Mouse (Mus musculus) lung, postnatal 14 days (tissue): Measurements from ENCODE around the gene Olfr1250.
"Not testable (repeated sequence)": the region's sequence is repeated elsewhere in the genome, so short reads cannot be mapped to it uniquely, and the experiment has no call there.

Experiments used
- DNase-seq: peaks from one replicate; pipeline ENCODE4 v3.0.0; 2021

The Olfr1250 gene

DNA sequence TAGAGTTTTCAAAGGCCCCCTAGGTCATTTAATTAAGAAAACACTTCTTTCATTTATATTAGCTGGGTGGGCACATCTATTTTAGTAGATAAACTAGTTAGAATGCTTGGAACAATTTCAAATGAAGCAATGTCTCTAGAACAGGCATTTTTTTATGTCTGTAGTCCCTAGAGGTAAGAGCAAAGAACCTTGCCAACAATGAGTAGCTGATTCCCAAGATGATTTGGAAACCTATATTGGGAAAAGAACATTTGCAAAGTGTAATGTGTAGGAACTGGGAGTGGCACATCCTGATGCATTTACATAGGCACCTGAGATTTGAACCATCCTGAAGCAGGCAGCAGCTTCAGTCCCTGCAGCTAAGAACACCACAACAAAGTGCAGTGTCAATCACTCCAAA is at the start of gene Olfr1250:
Olfr1250 (minus strand) TSS at position 101 of the 400 bp plus-strand sequence.
- no peak for DNase-seq

DNA sequence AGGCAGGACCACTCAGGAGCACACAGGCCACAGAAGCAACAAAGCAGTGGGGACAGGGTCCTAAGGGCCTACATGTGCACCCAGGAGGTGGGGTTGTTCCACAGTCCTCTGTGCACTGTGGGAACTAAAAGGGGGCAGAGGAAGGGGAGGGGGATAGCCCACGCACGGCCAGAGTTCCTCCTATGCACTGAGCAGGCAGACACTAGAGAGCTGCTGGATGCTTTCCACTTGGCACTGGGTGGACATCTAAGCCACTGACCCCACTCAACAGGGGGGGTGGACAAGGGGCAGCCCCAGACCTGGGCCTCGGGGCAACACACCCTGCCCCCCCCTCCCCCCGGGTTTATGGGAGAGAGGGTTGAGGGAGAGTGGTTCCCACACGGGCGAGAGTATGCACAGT is 30.7 kb upstream of the Olfr1250 start:
- DNase-seq, result no peak

DNA sequence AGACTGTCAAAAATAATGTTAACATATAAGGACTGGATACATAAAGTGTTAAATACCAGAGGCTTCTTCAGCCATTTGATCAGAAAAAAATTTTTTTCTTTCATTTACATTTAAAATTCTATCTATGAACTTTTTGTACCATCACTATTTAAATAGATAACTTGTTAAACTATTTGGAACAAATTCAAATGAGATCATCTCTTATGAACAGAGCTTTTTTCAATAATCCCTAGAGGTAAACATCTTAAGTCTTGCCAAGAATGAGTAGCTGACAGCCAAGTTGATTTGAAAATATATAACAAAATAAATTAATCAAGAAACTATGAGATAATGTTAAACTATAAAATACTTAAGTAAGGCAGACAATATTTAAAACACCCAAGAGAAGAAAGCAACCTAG is 10.6 kb upstream of the Olfr1250 start, which contains the start of gene Olfr1251:
Olfr1251 (minus strand) TSS at position 101 of the 400 bp plus-strand sequence.
- DNase-seq, result no peak

DNA sequence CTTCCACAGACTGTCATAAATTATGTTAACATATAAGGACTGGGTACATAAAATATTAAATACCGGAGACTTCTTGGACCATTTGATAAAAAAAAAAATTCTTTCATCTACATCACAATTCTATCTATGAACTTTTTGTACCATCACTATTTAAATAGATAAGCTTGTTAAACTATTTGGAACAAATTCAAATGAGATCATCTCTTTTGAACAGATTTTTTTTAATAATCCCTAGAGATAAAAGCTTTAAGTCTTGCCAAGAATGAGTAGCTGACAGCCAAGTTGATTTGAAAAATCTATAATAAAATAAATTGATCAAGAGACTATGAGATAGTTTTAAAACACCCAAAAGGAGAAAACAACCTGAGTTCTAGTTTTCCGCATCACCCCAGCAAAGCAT is 26.4 kb downstream of the Olfr1250 start, which contains the start of gene Olfr1249:
Olfr1249 (minus strand) TSS at position 101 of the 400 bp plus-strand sequence.
- no peak for DNase-seq

DNA sequence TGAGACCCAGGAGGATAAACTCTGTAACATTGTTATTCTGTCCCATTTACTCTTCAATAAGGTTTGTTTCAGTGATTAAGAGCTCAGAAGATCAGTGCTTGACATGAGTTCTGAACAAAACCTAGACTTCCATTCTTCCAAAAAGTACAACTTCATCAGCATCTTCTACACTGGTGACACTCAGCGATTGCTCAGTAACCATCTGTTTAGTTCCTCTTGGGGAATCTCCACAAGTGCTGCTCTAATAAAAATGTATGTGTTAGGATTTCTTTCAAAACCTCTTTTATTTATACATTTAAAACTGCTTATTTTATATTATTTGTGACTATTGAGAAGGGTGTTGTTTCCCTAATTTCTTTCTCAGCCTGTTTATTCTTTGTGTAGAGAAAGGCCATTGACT is 43.1 kb downstream of the Olfr1250 start, which contains the start of gene Olfr1248:
Olfr1248 (minus strand) TSS at position 101 of the 400 bp plus-strand sequence.
- not testable (repeated sequence) for DNase-seq

DNA sequence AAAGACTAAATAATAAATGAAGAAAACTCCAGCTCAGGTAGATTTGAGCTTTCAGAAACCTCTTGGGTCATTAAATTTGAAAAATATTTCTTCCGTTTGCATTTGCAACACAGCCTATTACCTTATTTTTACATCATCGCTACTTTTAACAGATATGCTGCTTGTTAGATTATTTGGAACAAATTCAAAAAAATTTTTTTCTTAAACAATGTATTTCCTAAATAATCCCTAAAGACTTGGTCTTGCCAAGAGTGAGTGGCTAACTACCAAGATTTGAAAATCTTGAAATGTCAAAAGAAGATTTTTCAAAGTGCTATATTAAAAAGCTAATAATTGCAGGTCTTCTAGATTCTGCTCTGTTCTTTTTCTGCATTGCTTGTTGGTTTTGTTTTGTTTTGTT is 47.2 kb downstream of the Olfr1250 start, which contains the start of gene Olfr1247:
Olfr1247 (minus strand) TSS at position 101 of the 400 bp plus-strand sequence.
- DNase-seq, result no peak
